Mouse (Mus musculus) ovary, postnatal 14 days (tissue): ENCODE measurements around the gene Itgb5.
A peak's percentile ranks its signal among the peaks of the same experiment; 100 is the strongest.

Source experiments
- DNase-seq: peaks from one replicate; pipeline ENCODE4 v3.0.0; 2022; ENCODE audit warnings: low spot score

Gene Itgb5

DNA sequence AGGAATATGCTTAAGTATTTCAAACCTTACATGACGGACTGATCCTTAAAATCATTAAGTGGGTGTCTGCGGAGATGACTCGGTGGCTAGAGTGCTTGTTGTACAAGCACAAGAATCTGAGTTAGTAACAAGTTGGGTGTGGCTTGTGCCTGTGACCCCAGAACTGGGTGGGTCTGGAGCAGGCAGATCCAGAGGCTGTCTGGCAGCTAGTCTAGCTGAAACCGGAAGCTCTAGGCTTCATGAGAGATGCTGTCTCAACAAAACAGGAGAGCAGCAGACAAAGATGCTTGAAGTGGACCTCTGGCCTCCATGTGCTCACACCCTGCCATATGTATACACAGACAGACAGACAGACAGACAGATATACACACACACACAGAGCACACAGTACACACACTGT, 161.2 kb downstream of the Itgb5 start:
- DNase-seq, result no peak

DNA sequence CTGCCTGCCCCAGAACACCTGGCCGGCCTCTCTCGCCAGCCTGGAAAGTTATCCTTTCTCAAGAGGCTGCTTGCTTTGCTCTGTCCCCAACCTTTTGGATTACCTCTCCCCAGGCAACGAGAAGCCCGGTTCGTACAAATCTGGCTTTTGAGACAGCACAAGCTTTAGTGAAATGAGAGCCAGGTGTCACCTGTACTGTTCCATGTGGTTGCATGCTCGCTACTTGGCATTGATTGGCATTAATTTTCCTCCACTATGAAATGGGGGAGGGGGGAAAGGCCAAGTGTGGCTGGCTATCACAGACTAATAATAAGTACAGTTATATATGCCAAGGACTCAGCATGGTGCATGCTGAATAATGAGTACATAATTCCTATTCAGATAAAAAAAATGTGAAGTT, 164.9 kb downstream of the Itgb5 start:
- no peak for DNase-seq

DNA sequence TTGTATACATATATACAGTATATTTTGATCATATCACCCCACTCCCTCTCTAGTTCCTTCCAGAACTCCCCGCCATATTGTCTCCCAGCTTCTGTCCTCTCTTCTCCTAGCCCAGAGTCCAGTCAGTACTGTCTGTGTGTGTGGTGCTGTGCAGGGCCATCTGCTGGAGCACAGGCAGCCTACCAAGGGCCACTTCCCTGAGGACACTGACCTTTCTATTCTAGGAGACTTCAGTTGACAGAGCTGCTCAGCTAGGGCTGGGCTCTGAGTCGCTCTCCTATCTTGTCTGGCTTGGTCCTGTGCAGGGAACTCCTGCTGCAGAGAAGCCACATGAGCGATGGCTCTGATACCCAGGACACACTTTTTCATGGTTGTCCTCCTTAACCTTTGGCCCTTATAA, 166.0 kb downstream of the Itgb5 start:
- DNase-seq, result no peak

DNA sequence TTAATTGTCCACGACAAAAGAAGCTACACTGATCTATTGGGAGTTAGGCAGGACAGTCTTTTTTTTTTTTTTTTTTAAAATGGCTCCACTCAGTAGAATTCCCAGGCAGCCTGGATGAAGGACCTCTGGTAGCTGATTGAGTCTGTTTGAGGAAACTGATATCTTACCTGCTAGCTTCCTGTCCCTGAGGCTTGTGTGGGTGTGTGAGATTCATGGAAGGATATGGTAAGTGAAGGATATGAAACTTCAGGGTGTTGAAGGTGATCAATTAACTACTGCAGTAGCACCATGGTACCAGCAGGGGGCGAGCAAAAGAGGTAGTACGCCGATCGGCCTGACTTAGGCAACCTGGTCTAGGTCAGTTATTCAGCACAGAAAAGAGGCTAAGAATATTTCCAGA, 166.6 kb downstream of the Itgb5 start:
- peak; percentile 34 for DNase-seq

DNA sequence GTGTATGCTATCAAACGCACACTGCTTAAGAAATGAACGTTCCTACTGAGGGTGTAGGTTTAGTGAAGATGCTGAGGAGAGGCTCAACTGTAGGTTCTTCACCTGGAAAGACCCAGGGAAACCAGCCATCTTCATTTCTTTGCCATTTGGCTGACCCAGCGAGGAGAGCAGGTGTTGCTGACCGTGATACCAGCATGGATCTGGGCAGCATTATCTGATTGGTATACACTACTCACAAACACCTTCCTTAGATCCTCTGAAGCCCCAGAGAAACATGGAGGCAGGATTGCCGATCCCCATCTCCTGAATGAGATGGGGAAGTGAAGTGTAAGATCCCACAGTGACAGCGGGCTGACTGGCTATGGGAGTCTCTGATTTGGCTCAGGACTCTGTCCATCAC, 168.5 kb downstream of the Itgb5 start:
- DNase-seq, result no peak
